Comparison of ENCODE assay signal across 10 mouse cellular contexts in genomic region chr9:118706176-118706975, GRCm38 (mm10).
DNase-seq lines count a peak whose midpoint lies in the region; ATAC-seq lines count a peak whose summit lies in the region.
"Had no signal": no experiment of that assay in that cellular context is flagged by ENCODE, and none has a peak within 500 bp of the region (broad histone marks: within the 10 kb centered on the region; RNA-seq: fewer than 3 reads in every experiment).

No protein-coding gene starts in this region.

- no peaks in the 10 kb centered on the region for H3K36me3 ChIP-seq in forebrain, embryonic 14.5 days (ENCODE audit: control insufficient read depth, insufficient read depth, low read length)
- H3K36me3 ChIP-seq in forebrain, embryonic 10.5 days (replicated peaks) = peaks cover 10% of the 10 kb centered on the region
- H3K36me3 ChIP-seq in midbrain, embryonic 14.5 days (ENCODE audit: control insufficient read depth, insufficient read depth, low read length) = no peaks in the 10 kb centered on the region
- no peaks in the 10 kb centered on the region for H3K36me3 ChIP-seq in midbrain, embryonic 15.5 days (replicated peaks)
- no peaks in the 10 kb centered on the region for H3K36me3 ChIP-seq in stomach, embryonic 16.5 days (ENCODE audit: control insufficient read depth, insufficient read depth, low read length)

- H3K9me3 ChIP-seq in forebrain, embryonic 14.5 days (replicated peaks; ENCODE audit: control insufficient read depth, low read length) = no peaks in the 10 kb centered on the region
- peaks cover 6% of the 10 kb centered on the region; the same call in 1 of the 2 replicates for H3K9me3 ChIP-seq in forebrain, embryonic 10.5 days
- H3K9me3 ChIP-seq in midbrain, embryonic 14.5 days (ENCODE audit: control insufficient read depth, low read length) = no peaks in the 10 kb centered on the region
- no peaks in the 10 kb centered on the region for H3K9me3 ChIP-seq in midbrain, embryonic 15.5 days
- no peaks in the 10 kb centered on the region for H3K9me3 ChIP-seq in stomach, embryonic 16.5 days (replicated peaks; ENCODE audit: control insufficient read depth, low read length)

- H3K9ac ChIP-seq in forebrain, embryonic 14.5 days (ENCODE audit: low read length) = no peak overlapping the region
- no peak overlapping the region for H3K9ac ChIP-seq in midbrain, embryonic 14.5 days (replicated peaks; ENCODE audit: low read length)
- H3K9ac ChIP-seq in midbrain, embryonic 15.5 days = no peak overlapping the region
- no peak overlapping the region for H3K9ac ChIP-seq in stomach, embryonic 16.5 days (ENCODE audit: low read length)

- no peak overlapping the region for H3K4me2 ChIP-seq in forebrain, embryonic 14.5 days (ENCODE audit: low read length)
- no peak overlapping the region for H3K4me2 ChIP-seq in midbrain, embryonic 14.5 days (ENCODE audit: low read length)
- no peak overlapping the region for H3K4me2 ChIP-seq in midbrain, embryonic 15.5 days
- H3K4me2 ChIP-seq in stomach, embryonic 16.5 days (ENCODE audit: low read depth, low read length) = no peak overlapping the region

- H3K27me3 ChIP-seq in forebrain, embryonic 14.5 days (replicated peaks; ENCODE audit: control insufficient read depth, insufficient read depth, low read length) = no peaks in the 10 kb centered on the region
- no peaks in the 10 kb centered on the region for H3K27me3 ChIP-seq in forebrain, embryonic 10.5 days (ENCODE audit: poor library complexity, severe bottlenecking)
- no peaks in the 10 kb centered on the region for H3K27me3 ChIP-seq in midbrain, embryonic 14.5 days (ENCODE audit: control insufficient read depth, insufficient read depth, low read length)
- H3K27me3 ChIP-seq in midbrain, embryonic 15.5 days (replicated peaks) = no peaks in the 10 kb centered on the region
- no peaks in the 10 kb centered on the region for H3K27me3 ChIP-seq in stomach, embryonic 16.5 days (ENCODE audit: control insufficient read depth, insufficient read depth, low read length)

- DNase-seq in forebrain, embryonic 14.5 days (ENCODE audit: low spot score) = peak; percentile 94
- no peak for DNase-seq in forebrain, embryonic 10.5 days (ENCODE audit: extremely low spot score, low spot score)
- peak; percentile 36 for DNase-seq in midbrain, embryonic 14.5 days
- DNase-seq in kidney, postnatal 14 days = peak; percentile 68
- no peak for DNase-seq in retina, embryonic 14.5 days (ENCODE audit: low spot score)
- DNase-seq in urinary bladder, postnatal 14 days (ENCODE audit: low spot score) = no peak
- DNase-seq: right cerebral cortex, postnatal 14 days had no signal

- 43% methylated on average over 18 of the region's 18 CpGs for WGBS in forebrain, embryonic 14.5 days
- WGBS in forebrain, embryonic 10.5 days = 92% methylated on average over 18 of the region's 18 CpGs
- WGBS in midbrain, embryonic 14.5 days = 76% methylated on average over 18 of the region's 18 CpGs
- WGBS in midbrain, embryonic 15.5 days = 71% methylated on average over 18 of the region's 18 CpGs
- WGBS in stomach, embryonic 16.5 days = 39% methylated on average over 18 of the region's 18 CpGs

- H3K4me1 ChIP-seq in forebrain, embryonic 14.5 days (ENCODE audit: control insufficient read depth, insufficient read depth, low read length) = peaks cover 4% of the 10 kb centered on the region; the same call in 1 of the 2 replicates
- H3K4me1 ChIP-seq in forebrain, embryonic 10.5 days = no peaks in the 10 kb centered on the region
- no peaks in the 10 kb centered on the region for H3K4me1 ChIP-seq in midbrain, embryonic 14.5 days (ENCODE audit: control insufficient read depth, insufficient read depth, low read length)
- H3K4me1 ChIP-seq in midbrain, embryonic 15.5 days = no peaks in the 10 kb centered on the region
- H3K4me1 ChIP-seq in stomach, embryonic 16.5 days (ENCODE audit: control insufficient read depth, insufficient read depth, low read length) = peaks cover 21% of the 10 kb centered on the region

- H3K4me3 ChIP-seq in forebrain, embryonic 14.5 days (ENCODE audit: low read depth, low read length) = no peak overlapping the region
- H3K4me3 ChIP-seq in forebrain, embryonic 10.5 days = no peak overlapping the region
- H3K4me3 ChIP-seq in midbrain, embryonic 14.5 days (replicated peaks; ENCODE audit: low read depth, low read length) = no peak overlapping the region
- H3K4me3 ChIP-seq in midbrain, embryonic 15.5 days = no peak overlapping the region
- H3K4me3 ChIP-seq in stomach, embryonic 16.5 days (replicated peaks; ENCODE audit: low read length) = no peak overlapping the region
- H3K4me3 ChIP-seq: megakaryocyte, embryonic 14.5 days had no signal

- ATAC-seq in forebrain, embryonic 14.5 days = peak; percentile 90; the same call in 1 of the 2 replicates
- ATAC-seq in midbrain, embryonic 14.5 days (ENCODE audit: low FRiP score, low TSS enrichment) = no peak
- no peak for ATAC-seq in midbrain, embryonic 15.5 days (replicated peaks)
- ATAC-seq in stomach, embryonic 16.5 days (ENCODE audit: insufficient read depth, low FRiP score) = no peak; the same call in 1 of the 2 replicates

- H3K27ac ChIP-seq in forebrain, embryonic 14.5 days (ENCODE audit: low read depth, low read length) = no peak overlapping the region
- H3K27ac ChIP-seq in forebrain, embryonic 10.5 days = no peak overlapping the region
- H3K27ac ChIP-seq in midbrain, embryonic 14.5 days (replicated peaks; ENCODE audit: low read depth, low read length) = no peak overlapping the region
- no peak overlapping the region for H3K27ac ChIP-seq in midbrain, embryonic 15.5 days
- peak overlapping the region; percentile 30 for H3K27ac ChIP-seq in stomach, embryonic 16.5 days (ENCODE audit: low read length)

Comparison
In these comparisons a context has a peak if more than half of its experiments do, and no peak if none do; other contexts are left out.
1. DNase-seq: peak in forebrain, embryonic 14.5 days (single experiment), midbrain, embryonic 14.5 days (single experiment) and kidney, postnatal 14 days (single experiment); none in forebrain, embryonic 10.5 days (single experiment), retina, embryonic 14.5 days (single experiment) and urinary bladder, postnatal 14 days (single experiment).